8 mouse cellular contexts compared by ENCODE assay signal in genomic region chr2:180432042-180432668, GRCm38 (mm10). TPM values are rescaled to one million over a fixed set of nuclear protein-coding genes. Genes with fewer than 3 reads are reported as not detected.
DNase-seq lines count a peak whose midpoint lies in the region; ATAC-seq lines count a peak whose summit lies in the region.

No protein-coding gene starts in this region.

- peaks cover 11% of the 10 kb centered on the region for H3K4me1 ChIP-seq in liver, embryonic 13.5 days (replicated peaks)

- H3K36me3 ChIP-seq in liver, embryonic 13.5 days = no peaks in the 10 kb centered on the region

- no peaks in the 10 kb centered on the region for H3K9me3 ChIP-seq in liver, embryonic 13.5 days (replicated peaks)

- no peak overlapping the region for H3K4me3 ChIP-seq in liver, embryonic 13.5 days (replicated peaks)

- no peak overlapping the region for H3K4me2 ChIP-seq in liver, embryonic 13.5 days

- peak; percentile 91 for DNase-seq in B cell, adult 2 months
- peak; percentile 62 to 92 for DNase-seq in adrenal gland, adult (ENCODE audit: inconsistent age in 2 of 2, low spot score in 1 of 2)
- peak; percentile 90 for DNase-seq in embryo, embryonic 10 days (ENCODE audit: low spot score)
- peak; percentile 81 for DNase-seq in kidney, postnatal 14 days
- DNase-seq in liver, embryonic 13.5 days = peak; percentile 47
- peak; percentile 96 for DNase-seq in testis, postnatal 10 days (ENCODE audit: low spot score)

- no peak overlapping the region for H3K9ac ChIP-seq in liver, embryonic 13.5 days

- ATAC-seq in granulocyte monocyte progenitor cell, adult 5-6 weeks (replicated peaks; ENCODE audit: poor library complexity, severe bottlenecking) = peak; percentile 53
- ATAC-seq in liver, embryonic 13.5 days (ENCODE audit: low read depth) = no peak
- ATAC-seq in neutrophil, adult 5-6 weeks (ENCODE audit: extremely low read depth, insufficient number of reproducible peaks, low FRiP score, poor library complexity, severe bottlenecking) = peak; percentile 79

- H3K27ac ChIP-seq in liver, embryonic 13.5 days = no peak overlapping the region

- WGBS in liver, embryonic 13.5 days (ENCODE audit: insufficient replicate concordance) = 18% methylated on average over 10 of the region's 10 CpGs

- H3K27me3 ChIP-seq in liver, embryonic 13.5 days = no peaks in the 10 kb centered on the region

RNA-seq across cellular contexts. Expression of gene Slco4a1, which starts 23.9 kb away (rescaled TPM):
- 31.8 and 41.5 TPM in 2 replicates for total RNA-seq in granulocyte monocyte progenitor cell, adult 5-6 weeks (2014; fragmentation: Nextera tagmentation)
- 9.2 and 10.8 TPM in 2 replicates for total RNA-seq in granulocyte monocyte progenitor cell, adult 5-6 weeks (2017)
- 0.52 and 0.68 TPM in 2 replicates for polyA plus RNA-seq in liver, embryonic 13.5 days (2015; fragmentation: Nextera tagmentation; extraction: Ambion mirVana)
- 6.4 and 8.4 TPM in 2 replicates for total RNA-seq in neutrophil, adult 5-6 weeks (2017)
